Mouse (Mus musculus): ENCODE data around the gene Acot9. TPM values are rescaled to one million over a fixed set of nuclear protein-coding genes. Genes with fewer than 3 reads are reported as not detected.
A peak's percentile ranks its signal among the peaks of the same experiment; 100 is the strongest.

The Acot9 gene
- 32.4 and 40.9 TPM in 2 replicates for total RNA-seq (2017)

DNA sequence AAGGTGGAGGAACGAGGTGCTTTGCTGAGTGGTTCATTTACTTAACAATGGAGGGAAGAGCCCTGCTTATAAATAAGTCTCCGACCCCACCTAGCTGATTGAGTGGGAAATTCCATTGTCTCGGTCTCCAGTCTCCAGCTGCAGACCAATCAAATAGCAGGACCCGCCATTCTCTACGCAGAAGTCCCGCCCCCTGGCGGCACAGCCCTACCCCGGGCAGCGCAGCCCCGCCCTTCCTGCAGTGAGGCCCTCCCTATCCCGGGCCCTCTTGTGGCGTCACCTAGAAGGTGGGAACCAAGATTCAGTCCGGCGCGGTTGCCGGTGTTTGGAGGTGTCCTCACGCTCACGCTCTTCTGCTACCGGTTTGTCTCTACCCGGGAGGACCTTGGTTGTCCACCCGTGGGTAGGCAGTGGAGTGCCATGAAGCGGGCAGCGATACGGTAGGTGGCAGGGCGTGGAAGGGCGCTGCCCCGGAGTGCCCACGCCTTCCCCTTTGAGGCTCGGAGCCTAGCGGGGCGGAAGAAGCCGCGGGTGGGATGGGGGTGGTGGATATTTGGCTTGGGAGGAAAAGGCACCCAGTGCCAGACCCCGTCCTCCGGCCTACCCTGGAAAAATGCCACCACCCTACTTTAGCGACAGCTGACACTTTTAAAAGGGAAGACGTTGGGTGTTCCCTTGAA lies at the start of gene Acot9:
Gene Acot9, plus strand, starts transcription at position 209 of the 680 bp plus-strand sequence.
- ATAC-seq (replicated peaks in 1 of 2; ENCODE audit: insufficient read depth in 1 of 2, low FRiP score in 2 of 2, low TSS enrichment in 1 of 2, low read depth in 1 of 2, poor library complexity in 2 of 2, severe bottlenecking in 2 of 2) = peak; percentile 98 to 99

DNA sequence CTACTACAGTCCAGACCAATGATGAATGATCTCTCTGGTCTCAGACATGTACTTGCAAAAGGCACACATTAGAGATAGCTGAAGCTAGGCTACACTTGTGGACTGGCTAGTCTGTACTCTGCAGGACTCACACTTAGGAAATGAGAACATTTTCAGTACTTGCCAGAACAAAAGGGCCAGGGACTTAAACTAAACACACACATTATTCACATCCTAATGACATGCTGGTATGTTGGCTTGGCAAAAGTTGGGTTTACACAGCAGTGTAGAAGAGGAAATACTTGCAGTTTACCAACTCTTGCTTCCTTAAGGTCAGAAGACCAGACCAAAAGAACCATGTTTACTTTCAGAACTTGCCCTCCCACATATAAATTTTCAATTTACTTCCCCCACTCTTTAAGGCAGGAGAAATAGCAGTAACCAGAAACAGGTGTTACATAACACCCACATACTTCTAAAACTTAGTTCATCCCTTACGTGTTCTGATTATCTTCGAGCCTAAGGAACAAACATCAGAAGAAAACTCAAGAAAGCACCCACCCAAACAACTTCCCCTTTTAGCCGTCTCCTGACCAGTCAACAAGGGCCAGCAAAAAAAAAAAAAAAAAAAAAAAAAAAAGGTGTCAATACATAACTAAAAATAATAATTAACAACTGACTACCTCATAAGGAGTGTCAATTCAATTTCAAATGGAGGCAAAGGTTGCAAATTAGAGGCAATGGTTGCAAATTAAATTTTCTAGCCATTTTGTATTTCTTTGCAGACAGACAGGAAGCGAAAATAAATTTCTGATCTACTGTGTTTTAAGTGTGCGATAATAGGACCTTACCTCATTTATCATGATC lies 47.7 kb upstream of the Acot9 start:
- no peak for ATAC-seq (replicated peaks in 1 of 2; ENCODE audit: insufficient read depth in 1 of 2, low FRiP score in 2 of 2, low TSS enrichment in 1 of 2, low read depth in 1 of 2, poor library complexity in 2 of 2, severe bottlenecking in 2 of 2)

DNA sequence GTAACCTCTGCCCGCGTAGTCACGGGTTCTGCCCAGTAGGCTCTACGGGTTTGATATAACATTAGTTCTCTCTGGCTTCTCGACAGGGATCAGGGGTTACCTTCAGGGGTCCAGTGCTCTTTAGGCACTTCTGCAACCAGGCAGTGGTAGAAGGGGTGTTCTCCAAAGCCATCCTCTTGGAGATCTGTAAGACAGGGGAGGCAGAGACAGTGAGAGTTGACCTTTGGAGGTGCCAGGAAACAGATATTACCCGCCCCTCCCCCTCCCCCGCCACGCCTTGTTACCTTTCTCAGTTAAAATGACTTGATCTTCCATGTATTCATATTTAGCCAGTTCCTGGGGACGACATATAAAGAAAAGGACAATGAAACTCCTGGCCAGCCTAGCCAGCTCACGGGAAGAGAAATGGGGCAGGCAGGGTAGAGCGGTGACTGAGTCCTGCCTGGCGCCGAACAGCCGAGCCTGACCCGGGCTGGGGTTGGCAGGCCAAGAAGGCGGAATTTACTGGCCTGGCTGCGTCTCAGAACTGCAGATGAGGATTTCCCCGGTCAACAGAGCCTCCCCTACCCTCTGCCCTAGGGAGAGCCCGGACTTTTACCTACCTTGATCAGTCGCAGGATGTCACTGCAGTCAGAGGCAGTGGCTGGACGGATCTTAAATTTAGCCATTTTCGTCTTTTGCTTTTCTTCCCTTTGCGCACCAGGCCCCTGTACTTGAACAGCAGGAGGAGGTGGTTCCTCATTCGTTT lies 46.6 kb upstream of the Acot9 start:
- ATAC-seq (replicated peaks in 1 of 2; ENCODE audit: insufficient read depth in 1 of 2, low FRiP score in 2 of 2, low TSS enrichment in 1 of 2, low read depth in 1 of 2, poor library complexity in 2 of 2, severe bottlenecking in 2 of 2) = peak; percentile 3 to 24; a peak in 3 of 4 replicates

DNA sequence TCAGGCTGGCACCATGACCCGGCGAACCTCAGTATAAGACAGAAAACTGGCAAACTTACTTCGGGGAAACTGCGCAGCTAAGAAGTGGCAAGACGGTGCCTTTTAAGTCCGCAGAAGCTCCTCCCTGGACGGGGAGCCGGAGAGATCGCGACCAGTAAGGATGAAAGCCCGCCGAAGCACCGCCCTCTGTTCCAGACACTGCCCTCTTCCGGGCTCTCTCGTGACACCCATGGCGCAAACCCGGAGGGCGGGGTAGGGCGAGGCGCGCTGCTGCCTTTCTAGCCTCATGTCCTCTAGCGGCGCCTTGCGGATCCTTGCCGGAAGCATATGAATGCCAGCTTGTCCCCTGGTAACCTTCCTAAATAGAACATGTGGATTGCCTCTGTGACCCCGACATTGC lies 46.0 kb upstream of the Acot9 start, which contains the start of gene Sat1:
Gene Sat1, minus strand, starts transcription at position 179 of the 400 bp plus-strand sequence.
- peak; percentile 95 to 96 for ATAC-seq (replicated peaks in 1 of 2; ENCODE audit: insufficient read depth in 1 of 2, low FRiP score in 2 of 2, low TSS enrichment in 1 of 2, low read depth in 1 of 2, poor library complexity in 2 of 2, severe bottlenecking in 2 of 2)

DNA sequence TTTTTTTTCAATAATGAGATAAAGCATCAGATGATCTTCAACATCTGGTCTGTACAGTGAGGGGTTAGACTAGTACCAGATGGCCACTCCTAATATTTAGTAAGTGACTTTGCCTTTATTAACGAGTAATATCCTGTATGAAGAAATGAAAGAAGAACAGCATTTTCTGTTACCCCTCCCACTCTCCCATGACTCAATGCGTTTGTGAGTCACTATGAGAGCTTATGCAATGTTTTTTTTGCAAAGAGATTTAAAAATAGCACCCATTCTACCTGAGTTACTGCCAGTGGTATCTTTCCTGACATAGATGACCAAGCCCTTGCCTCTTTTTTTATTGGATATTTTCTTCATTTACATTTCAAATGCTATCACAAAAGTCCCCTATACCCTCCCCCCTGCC lies 44.0 kb upstream of the Acot9 start:
- no peak for ATAC-seq (replicated peaks in 1 of 2; ENCODE audit: insufficient read depth in 1 of 2, low FRiP score in 2 of 2, low TSS enrichment in 1 of 2, low read depth in 1 of 2, poor library complexity in 2 of 2, severe bottlenecking in 2 of 2)

DNA sequence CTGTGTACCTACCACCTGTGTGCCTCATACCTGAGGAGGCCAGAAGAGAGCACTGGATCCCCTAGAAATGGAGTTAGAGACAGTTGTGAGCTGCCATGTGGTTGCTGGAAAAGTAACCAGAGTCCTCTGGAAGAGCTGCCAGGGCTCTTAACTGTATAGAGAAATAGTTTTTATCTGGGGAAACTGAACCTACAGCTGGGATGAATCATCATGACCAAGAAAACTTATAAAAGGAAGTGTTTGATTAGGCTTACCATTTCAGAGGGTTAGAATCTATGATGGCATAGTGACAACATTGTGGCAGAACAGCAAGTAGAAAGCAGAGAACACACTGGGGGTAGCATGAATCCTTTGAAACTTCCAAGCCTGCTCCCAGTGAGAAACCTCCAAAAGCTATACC lies 5.4 kb upstream of the Acot9 start:
- no peak for ATAC-seq (replicated peaks in 1 of 2; ENCODE audit: insufficient read depth in 1 of 2, low FRiP score in 2 of 2, low TSS enrichment in 1 of 2, low read depth in 1 of 2, poor library complexity in 2 of 2, severe bottlenecking in 2 of 2)

DNA sequence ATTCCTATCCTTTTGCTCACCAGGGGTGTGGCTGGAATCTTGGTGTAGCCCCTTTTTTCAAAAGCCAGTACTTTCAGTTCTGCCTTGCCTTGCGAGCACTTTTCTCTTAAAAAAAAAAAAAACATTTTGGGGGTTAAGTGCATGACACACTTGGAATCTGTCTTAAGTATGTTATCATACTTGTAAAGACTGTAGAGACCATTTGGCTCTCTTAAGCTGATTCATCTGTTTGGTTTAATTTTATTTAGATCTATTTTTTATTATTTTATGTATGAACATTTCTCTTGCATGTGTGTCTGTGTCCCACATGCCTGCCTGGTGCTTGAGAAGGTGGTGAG lies 641 bp downstream of the Acot9 start:
- ATAC-seq (replicated peaks in 1 of 2; ENCODE audit: insufficient read depth in 1 of 2, low FRiP score in 2 of 2, low TSS enrichment in 1 of 2, low read depth in 1 of 2, poor library complexity in 2 of 2, severe bottlenecking in 2 of 2) = no peak

DNA sequence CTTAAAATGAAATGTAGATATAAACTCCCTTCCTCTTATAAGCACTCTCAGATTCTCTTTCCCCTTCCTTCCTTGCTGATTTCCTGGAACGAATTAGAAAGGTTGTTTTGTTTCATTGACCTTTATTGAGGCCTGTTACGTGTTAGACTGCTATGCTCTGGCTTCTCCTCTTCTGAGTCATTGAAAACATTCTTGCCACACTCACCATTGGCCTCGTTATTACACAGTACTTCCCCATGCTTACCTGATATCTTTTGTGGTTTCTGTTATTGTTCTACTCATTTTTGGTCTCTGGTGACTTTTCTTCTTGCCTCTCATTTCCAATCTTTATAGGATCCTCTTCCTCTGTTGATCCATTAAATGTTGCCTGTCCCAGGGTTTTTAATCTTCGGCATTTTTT lies 16.2 kb downstream of the Acot9 start:
- peak in 1 of 2 experiments; percentile 27; a peak in 1 of 4 replicates for ATAC-seq (replicated peaks in 1 of 2; ENCODE audit: insufficient read depth in 1 of 2, low FRiP score in 2 of 2, low TSS enrichment in 1 of 2, low read depth in 1 of 2, poor library complexity in 2 of 2, severe bottlenecking in 2 of 2)

DNA sequence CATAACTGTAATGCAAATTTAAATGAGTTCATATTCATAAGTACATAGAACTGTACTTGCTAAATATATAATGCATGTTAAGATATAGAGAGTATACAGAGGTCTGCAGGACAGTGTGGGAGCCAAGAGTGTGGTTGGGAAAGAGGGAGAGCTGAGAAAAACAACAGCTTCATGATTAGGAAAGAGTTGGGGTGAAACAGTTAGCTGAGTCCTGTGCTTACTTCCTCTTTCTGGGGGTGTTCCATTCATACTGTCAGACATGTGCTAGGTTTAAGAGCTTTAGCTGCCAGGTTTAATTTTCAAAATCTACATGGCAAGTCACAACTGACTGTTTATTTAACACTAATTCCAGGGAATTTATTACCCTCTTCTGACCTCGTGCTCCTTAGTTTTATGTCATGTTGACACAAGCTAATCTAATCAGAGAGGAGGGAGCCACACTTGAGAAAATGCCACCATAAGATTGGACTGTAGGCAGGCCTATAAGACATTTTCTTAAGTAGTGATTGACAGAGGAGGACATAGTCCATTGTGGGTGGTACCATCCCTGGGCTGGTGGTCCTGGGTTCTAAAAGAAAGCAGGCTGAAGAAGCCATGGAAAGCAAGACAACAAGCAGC lies 18.3 kb downstream of the Acot9 start:
- peak; percentile 85 to 91 for ATAC-seq (replicated peaks in 1 of 2; ENCODE audit: insufficient read depth in 1 of 2, low FRiP score in 2 of 2, low TSS enrichment in 1 of 2, low read depth in 1 of 2, poor library complexity in 2 of 2, severe bottlenecking in 2 of 2)

DNA sequence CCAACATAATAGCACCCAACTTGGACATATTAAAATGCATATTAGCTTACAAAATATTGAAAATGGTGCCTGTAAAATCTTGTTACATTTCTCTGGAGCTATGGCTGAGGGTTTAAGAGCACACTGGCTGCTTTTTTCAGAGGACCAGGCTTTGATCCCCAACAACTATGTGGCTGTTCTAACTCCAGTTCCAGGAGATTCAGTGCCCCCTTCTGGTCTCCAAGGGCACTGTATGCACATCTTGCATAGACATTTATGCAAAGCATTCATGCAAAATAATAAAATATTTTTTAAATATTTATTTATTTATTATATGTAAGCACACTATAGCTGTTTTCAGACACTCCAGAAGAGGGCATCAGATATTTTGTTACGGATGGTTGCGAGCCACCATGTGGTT lies 44.1 kb downstream of the Acot9 start:
- ATAC-seq (replicated peaks in 1 of 2; ENCODE audit: insufficient read depth in 1 of 2, low FRiP score in 2 of 2, low TSS enrichment in 1 of 2, low read depth in 1 of 2, poor library complexity in 2 of 2, severe bottlenecking in 2 of 2) = no peak

DNA sequence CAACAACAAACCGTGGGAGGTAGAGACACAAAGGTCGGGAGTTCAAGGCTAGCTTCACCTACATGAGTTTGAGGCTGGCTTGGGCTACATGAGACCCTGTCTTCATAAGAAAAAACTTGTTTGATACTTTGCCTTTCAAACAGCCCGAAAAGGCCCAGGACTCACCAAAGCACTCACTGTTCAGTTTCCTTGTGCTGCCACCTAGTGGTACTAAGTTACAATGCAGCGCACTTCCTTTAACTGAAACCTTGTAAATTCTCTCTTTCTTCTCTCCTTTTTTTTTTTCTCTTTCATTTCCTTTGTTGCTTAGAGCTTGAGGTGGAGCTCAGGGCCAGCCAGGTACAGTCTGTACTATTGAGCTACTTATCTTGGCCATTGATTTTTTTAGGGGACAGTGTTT lies 55.8 kb downstream of the Acot9 start:
- ATAC-seq (replicated peaks in 1 of 2; ENCODE audit: insufficient read depth in 1 of 2, low FRiP score in 2 of 2, low TSS enrichment in 1 of 2, low read depth in 1 of 2, poor library complexity in 2 of 2, severe bottlenecking in 2 of 2) = peak; percentile 68 to 73; a peak in 3 of 4 replicates

DNA sequence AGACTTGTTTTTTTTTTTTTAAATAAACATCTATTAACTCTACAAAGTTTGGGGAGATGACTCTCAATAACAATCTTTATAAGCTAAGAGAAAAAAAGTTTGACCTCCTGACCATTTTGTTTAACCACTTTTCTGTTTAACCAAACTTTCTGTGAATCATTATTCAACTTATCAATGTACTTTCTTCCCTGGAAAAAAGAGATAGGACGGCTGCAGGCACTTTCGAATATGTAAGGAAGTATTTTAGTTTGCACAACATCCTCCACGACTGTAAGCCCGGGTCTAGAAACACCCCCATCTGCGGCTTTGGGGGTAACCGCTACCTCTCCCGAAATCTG lies 75.3 kb downstream of the Acot9 start:
- no peak; a peak in 1 of 4 replicates for ATAC-seq (replicated peaks in 1 of 2; ENCODE audit: insufficient read depth in 1 of 2, low FRiP score in 2 of 2, low TSS enrichment in 1 of 2, low read depth in 1 of 2, poor library complexity in 2 of 2, severe bottlenecking in 2 of 2)

DNA sequence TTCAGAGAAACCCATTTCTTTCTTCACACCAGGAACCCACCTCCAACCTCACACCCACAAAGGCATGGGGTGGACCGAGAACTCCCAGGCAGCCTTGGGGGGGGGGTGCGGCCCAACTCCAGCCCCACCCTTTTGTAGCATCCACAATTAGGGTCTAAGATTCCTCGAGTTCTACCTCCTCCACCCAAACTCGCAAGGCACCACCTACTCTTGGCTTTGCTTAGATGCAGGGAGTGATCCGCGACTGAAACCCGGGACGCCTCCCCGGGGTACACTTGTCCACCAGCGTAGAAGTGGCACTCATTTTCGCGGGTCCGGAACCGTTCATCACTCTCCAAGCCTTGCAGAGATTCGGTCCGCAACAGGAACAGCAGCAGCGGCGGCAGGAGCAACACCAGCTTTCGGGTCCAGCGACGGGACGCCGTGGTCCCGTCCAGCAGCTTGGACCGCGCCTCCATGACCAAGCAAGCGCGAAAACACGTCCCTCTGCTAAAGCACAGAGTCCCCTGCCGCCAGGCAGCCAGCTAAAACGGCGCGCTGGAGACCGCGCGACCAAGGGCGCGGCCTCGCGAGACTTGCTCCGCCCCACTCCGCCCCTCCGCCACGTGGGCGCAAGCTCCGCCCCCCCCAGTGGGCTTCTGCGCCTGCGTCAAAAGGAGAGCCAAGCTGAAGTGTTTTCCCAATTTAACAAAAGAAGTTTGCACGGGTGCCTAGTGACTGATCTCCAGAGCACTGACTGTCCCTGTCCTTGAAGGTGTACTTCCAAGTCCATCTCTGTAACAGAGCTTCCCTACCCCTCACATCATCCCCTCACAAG lies 75.9 kb downstream of the Acot9 start:
- ATAC-seq (replicated peaks in 1 of 2; ENCODE audit: insufficient read depth in 1 of 2, low FRiP score in 2 of 2, low TSS enrichment in 1 of 2, low read depth in 1 of 2, poor library complexity in 2 of 2, severe bottlenecking in 2 of 2) = peak; percentile 96

DNA sequence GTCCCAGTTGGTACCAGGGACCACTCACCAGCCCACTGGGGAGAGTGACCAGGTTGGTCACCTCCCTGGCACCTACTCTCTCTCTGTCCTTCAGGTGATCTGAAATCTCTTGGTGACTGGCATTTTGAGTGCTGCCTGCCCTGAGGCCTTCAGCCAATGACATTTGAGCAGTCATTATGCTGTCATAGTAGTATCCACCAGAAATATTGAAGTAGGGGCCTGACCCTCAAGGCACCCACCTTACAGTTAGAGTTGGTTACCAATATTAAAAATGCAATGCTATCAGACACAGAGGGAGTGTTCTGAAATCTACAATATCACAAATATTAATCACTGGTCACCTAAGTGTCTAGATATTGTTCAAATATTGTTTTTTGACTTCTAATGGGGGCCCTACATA lies 78.4 kb downstream of the Acot9 start, which contains the start of gene Prdx4:
Gene Prdx4, minus strand, starts transcription at position 101 of the 400 bp plus-strand sequence.
- no peak for ATAC-seq (replicated peaks in 1 of 2; ENCODE audit: insufficient read depth in 1 of 2, low FRiP score in 2 of 2, low TSS enrichment in 1 of 2, low read depth in 1 of 2, poor library complexity in 2 of 2, severe bottlenecking in 2 of 2)

DNA sequence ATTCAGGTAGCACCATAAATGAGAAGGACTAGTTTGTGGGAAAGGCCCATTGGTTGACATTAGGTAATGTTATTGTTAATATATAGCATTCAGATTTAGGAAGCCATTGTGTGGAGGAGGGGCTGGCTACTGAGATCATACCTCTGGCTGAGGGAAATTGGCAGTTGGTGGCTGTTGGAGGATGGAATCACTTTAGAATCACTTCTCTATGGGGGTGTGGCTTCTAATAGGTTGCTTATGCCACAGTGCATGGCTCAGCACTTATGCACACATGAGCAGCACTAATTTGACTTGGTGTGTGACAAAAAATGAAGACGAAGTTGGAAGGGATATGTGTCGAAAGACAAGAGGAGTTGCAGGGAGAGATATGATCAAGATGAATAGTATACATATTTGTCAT lies 84.0 kb downstream of the Acot9 start:
- no peak for ATAC-seq (replicated peaks in 1 of 2; ENCODE audit: insufficient read depth in 1 of 2, low FRiP score in 2 of 2, low TSS enrichment in 1 of 2, low read depth in 1 of 2, poor library complexity in 2 of 2, severe bottlenecking in 2 of 2)
